In the genomic region with DNA sequence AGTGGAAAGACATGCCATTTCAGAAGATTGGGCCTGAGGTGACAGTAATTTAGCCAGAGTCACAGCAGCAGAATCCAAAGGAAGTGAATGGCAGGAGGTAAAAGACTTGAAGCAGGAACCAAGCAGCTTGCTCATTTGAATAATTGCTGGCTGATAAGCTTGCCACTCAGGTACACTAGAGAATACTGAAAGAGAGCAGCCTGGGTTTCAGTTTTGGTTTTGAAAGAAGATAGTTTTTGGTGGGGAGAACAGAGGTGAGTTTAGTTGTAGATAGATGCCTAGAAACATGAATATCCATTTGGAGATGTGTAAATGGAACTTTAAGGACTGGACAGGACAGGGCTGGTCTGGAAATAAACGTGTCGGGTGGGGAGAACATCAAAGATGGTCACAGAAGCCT, we compare ENCODE assay signal across 32 mouse cellular contexts. TPM values are rescaled to one million over a fixed set of nuclear protein-coding genes. Genes with fewer than 3 reads are reported as not detected.
DNase-seq lines count a peak whose midpoint lies in the region; ATAC-seq and TF ChIP-seq lines count a peak whose summit lies in the region.
"Had no signal": no experiment of that assay in that cellular context is flagged by ENCODE, and none has a peak within 500 bp of the region (broad histone marks: within the 10 kb centered on the region; RNA-seq: fewer than 3 reads in every experiment).

No protein-coding gene starts in this region.

- WGBS in heart, adult 2 months = 79% methylated on average over 2 of the region's 2 CpGs
- WGBS in kidney, adult 2 months = 71% methylated on average over 2 of the region's 2 CpGs

- ATAC-seq in activated CD4-positive, CD25-positive, alpha-beta regulatory T cell, adult 4 months = peak; percentile 36
- ATAC-seq: forebrain, postnatal 0 days; hindbrain, embryonic 16.5 days; intestine, embryonic 16.5 days; Patski had no signal

- peak; percentile 76 for DNase-seq in A20 (ENCODE audit: low read depth, low spot score)
- peak; percentile 43 for DNase-seq in CD4-positive, CD25-positive, alpha-beta regulatory T cell, adult 2 months (ENCODE audit: low read depth, low spot score)
- peak; percentile 59 for DNase-seq in splenic B cell, adult 2 months (ENCODE audit: low read depth, low spot score)
- no peak for DNase-seq in neural tube, embryonic 10.5 days (ENCODE audit: extremely low spot score, low spot score)
- DNase-seq in heart, adult 2 months = no peak
- DNase-seq in kidney, adult 2 months = no peak
- DNase-seq: adrenal gland, postnatal 14 days; cerebellum, adult 11-12 months; cerebellum, postnatal 10 days; forebrain, postnatal 0 days; heart, postnatal 14 days; kidney, postnatal 25 days; lung, embryonic 14.5 days; lung, postnatal 36 days; right cerebral cortex, postnatal 25 days; spleen, adult 18-20 months; thymus, postnatal 4 days had no signal

- no peak for TF ChIP-seq EP300 in heart, adult 2 months (IDR thresholded peaks at IDR 0.05; ENCODE audit: insufficient read depth, low read depth, low read length)

- H3K4me1 ChIP-seq in heart, adult 2 months (ENCODE audit: control insufficient read depth, insufficient read depth, low read length) = peaks cover 3% of the 10 kb centered on the region; the same call in 1 of the 2 replicates
- H3K4me1 ChIP-seq in kidney, adult 2 months (ENCODE audit: control insufficient read depth, insufficient read depth, low read length) = peaks cover 6% of the 10 kb centered on the region; the same call in 1 of the 2 replicates

- no peak overlapping the region for H3K4me3 ChIP-seq in heart, adult 2 months
- no peak overlapping the region for H3K4me3 ChIP-seq in kidney, adult 2 months (ENCODE audit: insufficient read depth, low read depth, low read length)
- H3K4me3 ChIP-seq: embryonic facial prominence, embryonic 10.5 days; embryonic facial prominence, embryonic 15.5 days; forebrain, embryonic 12.5 days; hindbrain, embryonic 10.5 days; kidney, embryonic 15.5 days; left cerebral cortex, adult 2 months; limb, embryonic 12.5 days; liver, embryonic 15.5 days; megakaryocyte, embryonic 14.5 days; midbrain, embryonic 12.5 days; neural tube, embryonic 15.5 days had no signal

- no peak overlapping the region for H3K27ac ChIP-seq in heart, adult 2 months
- no peak overlapping the region for H3K27ac ChIP-seq in kidney, adult 2 months (ENCODE audit: insufficient read depth, low read depth, low read length)
- H3K27ac ChIP-seq: embryonic facial prominence, embryonic 10.5 days; embryonic facial prominence, embryonic 15.5 days; forebrain, embryonic 12.5 days; hindbrain, embryonic 10.5 days; kidney, embryonic 15.5 days; left cerebral cortex, adult 2 months; limb, embryonic 12.5 days; liver, embryonic 15.5 days; midbrain, embryonic 12.5 days; neural tube, embryonic 15.5 days had no signal

- no peak for TF ChIP-seq CTCF in heart, adult 2 months (IDR thresholded peaks at IDR 0.05)
- TF ChIP-seq CTCF in kidney, adult 2 months (conservative IDR thresholded peaks at IDR 0.05; ENCODE audit: insufficient read depth, insufficient read length, low read depth, low read length) = no peak

- intact Hi-C loops in heart, adult 2 months (cut with DNase I) = loop anchor here (5.0 kb wide), 1 partner anchor 66 kb away; the partner anchor contains the start of gene 4833439L19Rik

- no peak overlapping the region for H3K9ac ChIP-seq in heart, adult 2 months (ENCODE audit: low read depth, low read length)
- H3K9ac ChIP-seq: embryonic facial prominence, embryonic 15.5 days; forebrain, embryonic 12.5 days; forebrain, postnatal 0 days; kidney, embryonic 15.5 days; limb, embryonic 12.5 days; liver, embryonic 15.5 days; lung, embryonic 14.5 days; midbrain, embryonic 12.5 days; neural tube, embryonic 15.5 days had no signal

- no peak for TF ChIP-seq POLR2A in heart, adult 2 months (IDR thresholded peaks at IDR 0.05; ENCODE audit: insufficient read depth, low read depth, low read length)
- TF ChIP-seq POLR2A in kidney, adult 2 months (IDR thresholded peaks at IDR 0.05; ENCODE audit: low read depth, low read length) = no peak

- no peaks in the 10 kb centered on the region for H3K79me2 ChIP-seq in heart, adult 2 months (replicated peaks; ENCODE audit: control insufficient read depth, insufficient read depth, low read length)

- no peaks in the 10 kb centered on the region for H3K27me3 ChIP-seq in splenic B cell, adult 2 months (ENCODE audit: control insufficient read depth, insufficient read depth, low read length, poor library complexity, severe bottlenecking)
- no peaks in the 10 kb centered on the region; the same call in 1 of the 2 replicates for H3K27me3 ChIP-seq in heart, adult 2 months (ENCODE audit: control insufficient read depth, insufficient read depth, low read length)
- H3K27me3 ChIP-seq in kidney, adult 2 months (replicated peaks; ENCODE audit: control insufficient read depth, insufficient read depth, low read length) = no peaks in the 10 kb centered on the region
- H3K27me3 ChIP-seq: embryonic facial prominence, embryonic 15.5 days; kidney, embryonic 15.5 days had no signal

- H3K36me3 ChIP-seq in splenic B cell, adult 2 months (ENCODE audit: control insufficient read depth, insufficient read depth, low read length, poor library complexity, severe bottlenecking) = no peaks in the 10 kb centered on the region
- H3K36me3 ChIP-seq in heart, adult 2 months (ENCODE audit: control insufficient read depth, insufficient read depth, low read length) = no peaks in the 10 kb centered on the region
- no peaks in the 10 kb centered on the region for H3K36me3 ChIP-seq in kidney, adult 2 months (ENCODE audit: control insufficient read depth, insufficient read depth, low read length)
- H3K36me3 ChIP-seq: embryonic facial prominence, embryonic 15.5 days; forebrain, embryonic 12.5 days; hindbrain, embryonic 10.5 days; kidney, embryonic 15.5 days; limb, embryonic 12.5 days; liver, embryonic 15.5 days; midbrain, embryonic 12.5 days; neural tube, embryonic 15.5 days had no signal

RNA-seq across cellular contexts. Expression of gene Simc1, which starts 2.2 kb away (rescaled TPM):
- polyA plus RNA-seq in activated CD4-positive, CD25-positive, alpha-beta regulatory T cell, adult 4 months (2017; shearing (Covaris generic)) = 1 to 10 TPM; 6.7 to 7.9 TPM
- total RNA-seq in heart, adult 2 months (2021) = 1 to 10 TPM; 1.7 TPM
- 1.9 and 2.8 TPM in 2 replicates for polyA plus RNA-seq in heart, adult 2 months (2012; rRNA removed)
- polyA plus RNA-seq in kidney, adult 2 months (2012; rRNA removed) = 7.5 and 9.1 TPM in 2 replicates

RNA-seq across cellular contexts. Expression of gene Thoc3, which starts 32.7 kb away (rescaled TPM):
- 10 to 100 TPM; 31.5 to 33.0 TPM for polyA plus RNA-seq in activated CD4-positive, CD25-positive, alpha-beta regulatory T cell, adult 4 months (2017; shearing (Covaris generic))
- total RNA-seq in heart, adult 2 months (2021) = 10 to 100 TPM; 19.3 to 20.6 TPM
- 10.7 and 16.7 TPM in 2 replicates for polyA plus RNA-seq in heart, adult 2 months (2012; rRNA removed)
- 20.3 and 28.2 TPM in 2 replicates for polyA plus RNA-seq in kidney, adult 2 months (2012; rRNA removed)

Comparison
In these comparisons a context has a peak if more than half of its experiments do, and no peak if none do; other contexts are left out.
1. DNase-seq: peak in A20 (single experiment), CD4-positive, CD25-positive, alpha-beta regulatory T cell, adult 2 months (single experiment) and splenic B cell, adult 2 months (single experiment); none in neural tube, embryonic 10.5 days (single experiment), heart, adult 2 months (0 of 2) and kidney, adult 2 months (single experiment).